Mouse (Mus musculus) heart, postnatal 0 days (tissue): ENCODE results near the gene Atmin. TPM values are rescaled to one million over a fixed set of nuclear protein-coding genes. Genes with fewer than 3 reads are reported as not detected.
A peak's percentile ranks its signal among the peaks of the same experiment; 100 is the strongest.

ENCODE experiments used
- ATAC-seq: fragments of 200-750 bp; cut with Nextera tagmentation; 2 replicates; pipeline ENCODE4 v1.8.0; 2017; ENCODE audit warnings: low read depth, moderate number of reproducible peaks, moderate library complexity; ENCODE audit not compliant: insufficient read depth
- DNase-seq: peaks from one replicate; pipeline ENCODE4 v3.0.0-alpha.2; 2016; ENCODE audit warnings: low spot score
- H3K27ac ChIP-seq: fragments of 300-500 bp; sonication (generic); 2 replicates; pipeline ENCODE4 v1.5.1; 2014; ENCODE audit warnings: low read depth, mild to moderate bottlenecking
- H3K27me3 ChIP-seq: fragments of 300-500 bp; sonication (generic); 2 replicates; pipeline ENCODE4 v1.6.1; 2014; ENCODE audit warnings: low read length, mixed read lengths; ENCODE audit not compliant: control insufficient read depth, insufficient read depth
- H3K36me3 ChIP-seq: fragments of 300-500 bp; sonication (generic); replicated peaks from 2 replicates; pipeline ENCODE4 v1.6.1; 2014; ENCODE audit warnings: low read length, mixed read lengths; ENCODE audit not compliant: control insufficient read depth, insufficient read depth
- H3K4me1 ChIP-seq: fragments of 300-500 bp; sonication (generic); 2 replicates; pipeline ENCODE4 v1.6.1; 2014; ENCODE audit warnings: antibody characterized with exemption; ENCODE audit not compliant: control insufficient read depth, insufficient read depth
- H3K4me2 ChIP-seq: fragments of 300-500 bp; sonication (generic); 2 replicates; pipeline ENCODE4 v1.6.1; 2014; ENCODE audit warnings: low read depth, mild to moderate bottlenecking, low read length, moderate library complexity
- H3K4me3 ChIP-seq: fragments of 300-500 bp; sonication (generic); 2 replicates; pipeline ENCODE4 v1.5.1; 2014; ENCODE audit warnings: low read depth, low read length
- H3K9ac ChIP-seq: fragments of 300-500 bp; sonication (generic); replicated peaks from 2 replicates; pipeline ENCODE4 v1.6.1; 2014; ENCODE audit warnings: low read depth, low read length, mixed read lengths
- H3K9me3 ChIP-seq: fragments of 300-500 bp; sonication (generic); replicated peaks from 2 replicates; pipeline ENCODE4 v1.6.1; 2016; ENCODE audit warnings: low read length; ENCODE audit not compliant: control insufficient read depth
- CTCF ChIP-seq: IDR thresholded peaks from 2 replicates; pipeline ENCODE4 v1.5.1; 2016; ENCODE audit warnings: antibody characterized with exemption, control low read depth, low read depth
- EP300 ChIP-seq: IDR thresholded peaks from 2 replicates; pipeline ENCODE4 v1.6.1; 2016; ENCODE audit warnings: antibody characterized with exemption, low read depth
- WGBS: fragments of 180-500 bp; shearing (Covaris S2); extraction: QIAGEN DNeasy Blood & Tissue Kit; methylation state at CpG from one replicate; pipeline ENCODE4 v1.1.7; 2014; 5-methylcytosine and 5-hydroxymethylcytosine counted together
- polyA plus RNA-seq: library from polyadenylated mRNA; unstranded; fragments of >200 nt; fragmentation: Nextera tagmentation; extraction: Ambion mirVana; gene quantifications from 2 replicates; pipeline ENCODE4 v1.2.1, GENCODE M21; 2015
- total RNA-seq: library from RNA; depleted of rRNA; stranded (reverse); fragments of >200 nt; gene quantifications from 2 replicates; pipeline ENCODE4 v1.2.3, GENCODE M21; 2014; ENCODE audit warnings: low replicate concordance; rRNA removed

Gene Atmin
- total RNA-seq (16.0 and 19.1 TPM in 2 replicates), polyA plus RNA-seq (6.0 and 7.0 TPM in 2 replicates)

DNA sequence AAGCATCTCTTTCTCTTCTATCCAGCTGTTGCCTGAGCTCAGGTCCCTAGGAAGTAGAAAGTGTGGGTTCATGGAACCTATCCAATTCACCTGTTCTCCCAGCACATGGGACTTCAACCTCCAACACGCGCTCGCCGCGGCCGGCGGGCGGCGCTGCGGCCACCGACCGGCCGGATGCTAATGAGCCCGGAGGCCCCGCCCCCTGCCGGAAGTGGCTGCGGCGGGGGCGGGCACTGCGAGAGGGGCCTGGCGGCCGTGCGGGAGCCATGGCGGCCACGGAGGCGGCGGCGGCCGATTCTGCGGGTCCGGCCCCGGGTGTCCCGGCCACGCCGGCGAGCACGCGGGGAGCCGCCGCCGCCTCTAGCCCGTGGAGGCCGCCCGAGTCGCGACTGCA lies at the start of gene Atmin:
TSS of gene Atmin (plus strand) at position 233 of the 394 bp plus-strand sequence.
- TF ChIP-seq CTCF, result peak; percentile 58
- TF ChIP-seq EP300, result no peak
- Histone ChIP-seq H3K4me2 (peak within 1 kb of the TSS; percentile 93), H3K27me3 (no peaks in the 10 kb centered on the region), H3K9me3 (no peaks in the 10 kb centered on the region), H3K27ac (peak within 1 kb of the TSS; percentile 63), H3K9ac (peak within 1 kb of the TSS; percentile 94), H3K4me3 (peak within 1 kb of the TSS; percentile 99), H3K36me3 (peaks cover 5% of the 10 kb centered on the region; the same call in 1 of the 2 replicates), H3K4me1 (peaks cover 31% of the 10 kb centered on the region)
- under 1% methylated on average over 28 of the region's 46 CpGs for WGBS
- ATAC-seq (peak; percentile 89), DNase-seq (peak; percentile 85)

DNA sequence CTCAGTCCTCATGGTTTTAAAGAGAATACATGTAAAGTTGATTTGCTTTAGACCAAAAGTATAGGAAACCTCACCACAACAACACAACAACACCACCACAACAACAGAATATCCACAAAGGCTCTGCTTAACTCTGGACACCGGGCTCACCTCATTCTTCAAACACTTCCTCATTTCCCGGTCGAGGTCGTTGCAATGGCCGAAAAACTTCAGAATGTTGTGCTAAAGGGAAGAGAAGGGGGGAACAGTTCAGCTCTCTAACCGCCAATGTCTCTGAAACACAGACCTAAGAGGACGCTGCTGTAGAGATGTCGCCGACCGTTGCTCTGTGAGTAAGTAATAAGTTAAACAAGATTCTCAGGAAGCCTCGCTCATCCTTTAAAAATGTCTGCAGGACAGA lies 49.3 kb upstream of the Atmin start:
- 78% methylated on average over 11 of the region's 11 CpGs for WGBS
- ATAC-seq, result no peak
- TF ChIP-seq CTCF (no peak), EP300 (no peak)
- no peak for DNase-seq
- Histone ChIP-seq H3K9ac (no peak overlapping the region), H3K4me2 (no peak overlapping the region), H3K27me3 (no peaks in the 10 kb centered on the region), H3K9me3 (no peaks in the 10 kb centered on the region), H3K4me3 (no peak overlapping the region), H3K36me3 (peaks cover 29% of the 10 kb centered on the region), H3K27ac (no peak overlapping the region), H3K4me1 (no peaks in the 10 kb centered on the region)

DNA sequence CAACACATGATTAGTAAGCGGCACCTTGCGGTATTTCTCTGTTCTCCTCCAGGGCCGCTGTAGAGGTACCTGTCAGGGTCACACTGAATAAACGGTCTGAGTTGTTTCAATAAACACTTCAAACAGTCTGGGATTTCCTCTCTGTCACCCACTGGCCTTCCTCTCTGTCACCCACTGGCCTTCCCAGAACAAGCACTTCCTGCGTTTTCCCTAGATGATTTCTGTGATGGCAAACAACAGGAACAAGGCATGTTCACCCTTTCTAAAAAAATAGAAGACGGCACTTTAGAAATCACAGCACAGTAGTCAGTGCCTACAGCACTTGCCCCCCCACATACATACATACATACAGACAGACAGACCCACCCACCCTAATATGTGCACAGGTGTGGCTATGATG lies 47.7 kb upstream of the Atmin start:
- Histone ChIP-seq H3K36me3 (peaks cover 23% of the 10 kb centered on the region; the same call in 1 of the 2 replicates), H3K4me2 (no peak overlapping the region), H3K4me3 (no peak overlapping the region), H3K9me3 (no peaks in the 10 kb centered on the region), H3K27me3 (no peaks in the 10 kb centered on the region), H3K4me1 (no peaks in the 10 kb centered on the region), H3K27ac (no peak overlapping the region), H3K9ac (no peak overlapping the region)
- no peak for TF ChIP-seq EP300
- no peak for TF ChIP-seq CTCF
- ATAC-seq, result no peak
- DNase-seq, result no peak
- WGBS, result 83% methylated on average over 6 of the region's 6 CpGs

DNA sequence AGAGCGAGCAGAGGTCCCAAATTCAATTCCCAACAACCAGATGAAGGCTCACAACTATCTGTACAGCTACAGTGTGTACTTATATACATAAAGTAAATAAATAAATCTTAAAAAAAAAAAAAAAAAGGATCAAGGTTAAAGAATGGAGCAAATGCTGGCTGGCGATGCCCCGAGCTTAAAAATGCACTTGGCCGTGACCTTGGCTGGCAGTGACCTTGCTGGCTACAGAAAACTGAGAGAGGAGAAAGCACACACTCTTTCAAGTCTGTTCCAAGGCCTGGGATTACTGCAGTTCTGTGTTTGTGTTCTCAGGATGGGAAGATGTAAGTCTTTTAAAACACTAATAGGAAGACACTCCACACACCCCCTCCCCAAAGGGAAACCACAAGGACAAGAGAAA lies 38.5 kb upstream of the Atmin start:
- DNase-seq (no peak), ATAC-seq (no peak)
- no peaks in the 10 kb centered on the region for H3K9me3 ChIP-seq
- TF ChIP-seq CTCF (no peak), EP300 (no peak)
- H3K4me1 ChIP-seq, result no peaks in the 10 kb centered on the region
- peaks cover 10% of the 10 kb centered on the region; the same call in 1 of the 2 replicates for H3K36me3 ChIP-seq
- no peak overlapping the region for H3K4me2 ChIP-seq
- no peak overlapping the region for H3K4me3 ChIP-seq
- H3K27ac ChIP-seq, result no peak overlapping the region
- no peak overlapping the region for H3K9ac ChIP-seq
- no peaks in the 10 kb centered on the region for H3K27me3 ChIP-seq
- 81% methylated on average over 4 of the region's 4 CpGs for WGBS

DNA sequence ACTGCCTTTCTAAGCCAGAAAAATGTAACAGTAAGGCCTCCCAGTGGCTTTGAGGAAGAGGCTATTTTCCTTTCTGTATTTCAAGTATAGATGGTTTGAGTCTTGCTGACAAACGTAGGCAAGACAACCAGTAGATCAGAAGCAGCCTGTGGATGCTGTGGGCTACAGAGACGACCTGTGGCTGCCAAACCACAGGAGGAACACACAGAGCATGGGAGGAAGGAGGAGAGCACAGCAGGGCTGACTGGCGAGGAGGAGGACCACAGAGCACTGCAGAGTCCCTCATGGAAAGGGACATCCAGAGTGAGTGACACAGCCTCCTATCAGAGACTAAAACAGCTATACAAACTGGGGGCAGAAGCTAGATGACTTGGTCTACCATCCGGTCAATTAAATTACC lies 37.9 kb upstream of the Atmin start:
- Histone ChIP-seq H3K9me3 (no peaks in the 10 kb centered on the region), H3K27ac (no peak overlapping the region), H3K4me3 (no peak overlapping the region), H3K4me2 (no peak overlapping the region), H3K4me1 (no peaks in the 10 kb centered on the region), H3K36me3 (peaks cover 16% of the 10 kb centered on the region; the same call in 1 of the 2 replicates), H3K27me3 (no peaks in the 10 kb centered on the region), H3K9ac (no peak overlapping the region)
- 81% methylated on average over 4 of the region's 4 CpGs for WGBS
- no peak for ATAC-seq
- no peak for DNase-seq
- TF ChIP-seq CTCF, result no peak
- TF ChIP-seq EP300, result no peak

DNA sequence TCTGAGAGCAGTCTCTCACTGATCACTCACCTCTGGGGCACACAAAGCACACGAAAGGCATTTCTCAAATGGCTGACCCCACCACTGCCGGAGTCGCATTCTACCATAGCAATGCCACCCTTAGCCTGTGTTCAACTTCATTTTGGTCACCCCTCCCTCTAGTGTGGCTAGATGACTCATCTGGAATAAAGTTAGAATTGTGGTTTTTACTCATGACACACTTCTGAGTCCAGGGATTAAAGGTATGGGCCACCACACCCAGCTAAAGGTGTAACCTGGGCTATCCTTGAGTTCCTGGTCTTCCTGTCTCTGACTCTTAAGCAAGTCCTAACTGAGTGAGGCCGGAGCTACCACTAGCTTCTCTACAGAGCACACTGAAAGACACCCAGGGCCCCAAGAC lies 37.4 kb upstream of the Atmin start:
- H3K9ac ChIP-seq, result no peak overlapping the region
- H3K4me2 ChIP-seq, result no peak overlapping the region
- WGBS, result 84% methylated on average over 4 of the region's 4 CpGs
- ATAC-seq (no peak), DNase-seq (no peak)
- H3K9me3 ChIP-seq, result no peaks in the 10 kb centered on the region
- TF ChIP-seq EP300, result no peak
- no peak for TF ChIP-seq CTCF
- H3K27me3 ChIP-seq, result no peaks in the 10 kb centered on the region
- peaks cover 21% of the 10 kb centered on the region; the same call in 1 of the 2 replicates for H3K36me3 ChIP-seq
- no peak overlapping the region for H3K27ac ChIP-seq
- no peaks in the 10 kb centered on the region for H3K4me1 ChIP-seq
- H3K4me3 ChIP-seq, result no peak overlapping the region
